Mouse (Mus musculus) cerebellum, adult 8-10 months (tissue): Measurements from ENCODE around the gene Ccdc182.

Experiments used
- DNase-seq: peaks from one replicate; pipeline ENCODE4 v3.0.0; 2022

Gene Ccdc182

DNA sequence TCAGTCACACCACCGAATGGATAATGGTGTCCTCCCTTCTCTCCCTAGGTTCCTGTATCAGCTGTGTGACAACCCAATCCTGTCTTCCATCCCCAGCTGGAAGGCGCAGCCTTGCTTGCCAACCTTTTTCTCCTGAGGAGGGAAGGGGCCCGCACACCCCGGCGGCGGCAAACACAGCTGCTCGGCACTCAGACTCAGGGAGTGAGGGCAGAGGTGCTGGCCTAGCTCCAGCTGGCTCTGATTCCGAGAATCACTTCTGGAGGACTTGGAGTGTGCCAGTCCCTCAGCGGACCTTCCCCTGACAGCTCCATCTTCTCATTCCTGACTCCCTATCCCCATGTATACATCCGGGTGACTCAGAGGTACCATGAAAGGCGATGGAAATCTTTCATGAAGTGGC lies 36.9 kb downstream of the Ccdc182 start:
- DNase-seq = no peak

DNA sequence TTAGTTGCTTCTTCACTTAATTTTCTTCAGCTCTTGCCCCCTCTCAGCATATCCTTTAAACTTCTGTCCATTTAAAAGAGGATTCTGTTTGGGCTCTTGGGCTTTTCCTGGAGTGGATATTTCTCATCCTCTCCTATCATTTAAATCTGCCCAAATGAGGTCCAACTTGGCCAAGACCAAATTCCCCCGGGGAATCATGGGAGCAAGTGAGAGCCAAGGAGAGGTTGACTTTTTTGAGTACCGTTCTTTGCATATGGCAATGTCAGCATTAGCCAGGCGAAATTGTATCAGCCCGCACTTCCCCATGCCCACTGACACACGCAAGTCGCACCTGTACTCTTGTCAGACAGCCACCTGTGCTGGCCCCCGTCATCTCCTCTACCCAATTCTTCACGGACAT lies 37.9 kb downstream of the Ccdc182 start:
- no peak for DNase-seq

DNA sequence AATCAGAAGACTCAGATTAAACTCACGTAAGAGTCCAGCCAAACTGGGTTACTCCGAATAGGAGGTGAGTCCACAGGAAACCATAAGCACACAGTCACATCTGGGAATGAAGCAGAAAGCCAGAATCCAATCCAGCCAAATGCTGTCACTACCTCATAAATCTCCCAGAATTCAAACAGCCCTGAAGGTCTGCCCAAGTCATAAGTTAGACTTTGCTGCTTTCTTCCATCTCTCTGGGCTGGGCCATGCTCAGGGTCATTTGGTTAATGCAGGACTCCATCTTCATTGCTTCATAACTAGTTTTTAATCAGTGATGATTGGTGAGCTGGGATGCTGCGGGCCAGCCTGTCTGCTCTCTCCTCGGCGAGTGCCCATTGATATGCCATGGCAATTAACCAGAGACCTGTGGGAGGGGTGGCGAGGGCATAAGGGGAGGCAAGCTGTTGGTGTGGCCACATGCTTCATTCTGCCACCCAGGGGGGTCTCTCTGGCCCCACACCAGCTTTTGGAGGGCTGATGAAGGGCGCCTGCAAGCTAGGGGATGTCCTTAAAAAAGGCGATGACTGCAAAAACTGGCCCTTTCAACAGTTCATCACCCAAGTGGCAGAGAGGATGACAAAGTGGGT lies 38.6 kb downstream of the Ccdc182 start:
- DNase-seq = no peak

DNA sequence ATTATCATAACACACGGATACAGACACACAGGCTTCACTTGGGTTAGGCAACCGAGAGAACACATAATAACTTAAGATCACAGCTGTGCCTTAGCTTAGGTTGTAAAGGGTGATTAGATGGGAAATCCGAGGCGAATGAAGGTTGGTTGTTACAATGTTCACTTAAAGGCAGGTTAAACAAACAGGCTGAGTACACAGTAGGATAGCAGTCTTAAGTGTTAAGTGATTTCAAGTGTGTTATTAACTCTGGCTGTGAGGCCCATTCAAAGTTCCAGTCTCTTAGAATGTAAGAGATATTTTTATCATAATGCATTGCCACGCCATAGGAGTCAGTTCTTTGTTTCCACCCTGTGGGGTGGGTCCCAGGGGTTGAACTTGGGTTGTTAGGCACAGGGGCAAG lies 41.0 kb downstream of the Ccdc182 start:
- DNase-seq = no peak

DNA sequence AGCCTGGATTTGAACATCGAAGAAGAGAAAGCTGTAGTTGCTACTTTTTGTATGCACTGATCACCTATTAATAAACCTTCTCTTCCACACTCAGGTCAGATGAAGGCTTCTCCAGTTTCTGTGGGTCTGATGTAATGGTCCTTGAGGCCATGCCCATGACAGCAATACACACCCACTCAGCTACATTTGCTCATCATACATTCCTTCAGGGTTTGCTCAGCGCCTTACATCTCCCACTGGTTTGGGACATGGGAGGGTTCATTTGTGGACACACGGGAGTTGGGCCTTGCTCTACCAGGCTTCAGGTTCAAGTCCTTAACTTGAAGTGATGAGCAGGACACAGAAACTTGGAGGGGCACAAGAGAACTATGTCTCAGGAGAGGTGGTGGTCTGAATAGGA lies 44.1 kb downstream of the Ccdc182 start:
- DNase-seq = no peak
